Mouse (Mus musculus): Measurements from ENCODE around the gene Pelo. TPM values are rescaled to one million over a fixed set of nuclear protein-coding genes. Genes with fewer than 3 reads are reported as not detected.

Pelo gene
- polyA plus RNA-seq, 1 experiment from 2014 or later = 4.7 TPM

DNA sequence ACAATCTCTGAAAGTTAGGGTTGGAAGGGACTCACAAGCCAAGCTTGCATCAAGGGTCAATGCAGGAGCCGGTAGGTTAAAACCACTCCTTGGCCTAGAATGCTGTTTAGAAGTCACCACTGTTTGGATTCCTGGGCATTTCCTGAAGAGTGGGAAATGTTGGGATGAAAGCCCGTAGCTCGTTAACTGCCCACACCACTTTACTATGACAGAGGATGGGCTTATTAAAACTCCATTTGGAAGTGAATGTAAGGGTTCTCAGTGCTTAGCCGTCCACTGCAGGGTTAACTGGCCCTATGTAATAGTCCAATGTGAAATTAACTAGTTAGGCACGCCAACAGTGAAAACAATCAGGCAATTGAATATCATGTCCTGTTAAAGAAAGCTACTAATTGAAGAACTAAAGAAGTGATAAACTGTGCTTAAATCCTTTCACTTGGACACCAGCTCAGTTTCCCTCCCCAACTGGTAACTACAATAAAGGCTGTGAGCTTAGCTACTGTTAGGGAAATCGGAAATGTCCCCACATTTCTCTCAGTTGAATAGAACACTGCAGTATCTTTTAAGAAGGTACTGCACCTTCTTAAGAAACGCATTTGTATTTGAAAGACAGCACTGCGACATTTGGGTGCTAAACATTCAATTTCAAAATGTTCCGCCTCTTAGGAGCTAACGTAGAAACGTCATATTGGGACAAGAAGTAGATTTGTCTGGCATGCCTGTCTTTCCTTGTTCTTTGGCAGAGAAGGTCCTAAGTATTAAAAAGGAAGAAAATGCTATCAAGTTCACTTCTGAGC lies 10.6 kb upstream of the Pelo start:
- Histone ChIP-seq H3K4me1 (ENCODE audit: insufficient read depth) (peaks cover 13% of the 10 kb centered on the region), H3K36me3 (replicated peaks; ENCODE audit: insufficient read depth, low read length) (no peaks in the 10 kb centered on the region), H3K4me3 (ENCODE audit: low read depth, low read length) (peak overlapping the region; percentile 54), H3K27me3 (ENCODE audit: insufficient read depth, low read length) (peaks cover 12% of the 10 kb centered on the region), H3K9me3 (ENCODE audit: low read length) (no peaks in the 10 kb centered on the region), H3K9ac (replicated peaks) (peak overlapping the region; percentile 59), H3K27ac (ENCODE audit: low read depth) (peak overlapping the region; percentile 83), H3K4me2 (ENCODE audit: low read depth, low read length) (peak overlapping the region; percentile 73)
- no peak for ATAC-seq
- WGBS (ENCODE audit: insufficient replicate concordance) = 42% methylated on average over 11 of the region's 11 CpGs
- DNase-seq = no peak
- no peak for TF ChIP-seq CTCF (IDR thresholded peaks at IDR 0.05; ENCODE audit: low read depth)
- no peak for TF ChIP-seq EP300 (IDR thresholded peaks at IDR 0.05; ENCODE audit: low read depth)

DNA sequence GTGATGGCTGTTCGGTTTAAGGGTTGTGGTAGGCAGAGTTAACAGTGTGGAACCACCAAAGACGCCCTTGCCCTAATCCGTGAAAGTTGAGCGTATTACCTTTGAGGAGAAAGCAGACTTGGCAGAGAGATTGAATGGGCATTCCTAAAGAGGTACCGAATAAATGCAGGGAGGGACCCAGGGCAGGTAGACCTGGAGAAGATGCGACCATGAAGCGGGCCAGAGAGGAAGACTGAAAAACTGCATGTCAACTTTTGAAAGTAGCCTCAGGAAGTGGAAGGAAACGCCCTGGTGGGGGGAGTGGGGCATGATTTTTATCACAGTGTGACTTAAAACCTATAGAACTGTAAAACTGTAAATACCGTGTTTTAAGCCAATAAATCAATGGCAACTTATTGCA lies 9.4 kb upstream of the Pelo start:
- TF ChIP-seq CTCF (IDR thresholded peaks at IDR 0.05; ENCODE audit: low read depth) = no peak
- TF ChIP-seq EP300 (IDR thresholded peaks at IDR 0.05; ENCODE audit: low read depth) = no peak
- Histone ChIP-seq H3K4me1 (ENCODE audit: insufficient read depth) (peaks cover 15% of the 10 kb centered on the region), H3K27ac (ENCODE audit: low read depth) (no peak overlapping the region), H3K9me3 (ENCODE audit: low read length) (no peaks in the 10 kb centered on the region), H3K4me2 (ENCODE audit: low read depth, low read length) (peak overlapping the region; percentile 7), H3K9ac (replicated peaks) (no peak overlapping the region), H3K36me3 (replicated peaks; ENCODE audit: insufficient read depth, low read length) (no peaks in the 10 kb centered on the region), H3K27me3 (ENCODE audit: insufficient read depth, low read length) (peaks cover 12% of the 10 kb centered on the region), H3K4me3 (ENCODE audit: low read depth, low read length) (no peak overlapping the region)
- DNase-seq (no peak), ATAC-seq (no peak)
- 74% methylated on average over 9 of the region's 9 CpGs for WGBS (ENCODE audit: insufficient replicate concordance)

DNA sequence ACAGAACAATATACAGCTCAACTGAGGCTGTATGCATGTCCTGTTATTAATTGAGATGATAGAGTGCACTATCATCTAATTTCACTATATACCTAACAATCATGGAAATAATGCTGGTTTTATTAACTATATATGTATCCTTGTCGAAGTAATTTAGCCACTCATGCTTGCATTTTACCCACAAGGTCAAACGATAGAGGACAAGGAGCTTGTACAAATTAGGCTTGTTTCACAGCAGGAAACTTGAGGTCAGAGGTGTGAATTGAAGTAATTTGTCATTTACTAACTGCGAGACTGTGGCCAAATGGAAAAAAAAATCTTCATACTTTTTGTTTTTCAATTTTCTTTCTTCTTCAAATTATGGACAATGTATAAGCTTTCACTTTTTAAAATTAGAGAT lies 8.2 kb upstream of the Pelo start:
- WGBS (ENCODE audit: insufficient replicate concordance) = 66% methylated on average over 3 of the region's 3 CpGs

DNA sequence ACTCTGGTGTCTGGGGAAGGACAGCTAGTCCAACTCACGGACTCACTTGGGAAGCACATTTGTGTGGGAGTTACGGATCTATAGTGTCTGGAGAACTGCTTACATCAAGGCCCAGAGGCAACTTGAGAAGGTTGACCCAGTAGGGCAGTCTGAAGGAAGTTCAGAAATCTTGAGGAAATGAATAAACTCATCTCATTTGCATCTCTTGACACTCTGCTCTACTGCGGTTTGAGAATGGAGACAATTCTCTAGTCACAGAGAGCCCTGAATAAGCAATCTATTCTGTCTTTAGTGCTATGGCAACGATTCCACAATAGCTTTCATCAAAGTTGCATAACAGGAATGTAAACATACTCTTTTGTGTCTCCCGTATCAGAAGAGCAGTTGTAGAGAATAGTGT lies 7.0 kb upstream of the Pelo start:
- no peak overlapping the region for H3K9ac ChIP-seq (replicated peaks)
- no peak for TF ChIP-seq EP300 (IDR thresholded peaks at IDR 0.05; ENCODE audit: low read depth)
- no peak for TF ChIP-seq CTCF (IDR thresholded peaks at IDR 0.05; ENCODE audit: low read depth)
- H3K27ac ChIP-seq (ENCODE audit: low read depth) = no peak overlapping the region
- DNase-seq (no peak), ATAC-seq (no peak)
- H3K4me3 ChIP-seq (ENCODE audit: low read depth, low read length) = no peak overlapping the region
- H3K36me3 ChIP-seq (replicated peaks; ENCODE audit: insufficient read depth, low read length) = no peaks in the 10 kb centered on the region
- 0 out of 2 replicates have a peak overlapping the region, but pooled peaks have one; percentile 9 for H3K4me2 ChIP-seq (ENCODE audit: low read depth, low read length)
- 42% methylated on average over 5 of the region's 5 CpGs for WGBS (ENCODE audit: insufficient replicate concordance)
- no peaks in the 10 kb centered on the region for H3K9me3 ChIP-seq (ENCODE audit: low read length)
- peaks cover 12% of the 10 kb centered on the region for H3K27me3 ChIP-seq (ENCODE audit: insufficient read depth, low read length)
- peaks cover 16% of the 10 kb centered on the region for H3K4me1 ChIP-seq (ENCODE audit: insufficient read depth)

More for the DNA sequence above, 8.2 kb upstream of the Pelo start:
- H3K4me3 ChIP-seq (ENCODE audit: low read depth, low read length) = no peak overlapping the region
- peaks cover 12% of the 10 kb centered on the region for H3K27me3 ChIP-seq (ENCODE audit: insufficient read depth, low read length)
- H3K27ac ChIP-seq (ENCODE audit: low read depth) = no peak overlapping the region
- TF ChIP-seq EP300 (IDR thresholded peaks at IDR 0.05; ENCODE audit: low read depth) (no peak), CTCF (IDR thresholded peaks at IDR 0.05; ENCODE audit: low read depth) (no peak)
- no peaks in the 10 kb centered on the region for H3K9me3 ChIP-seq (ENCODE audit: low read length)
- no peaks in the 10 kb centered on the region for H3K36me3 ChIP-seq (replicated peaks; ENCODE audit: insufficient read depth, low read length)
- ATAC-seq (no peak), DNase-seq (no peak)
- H3K9ac ChIP-seq (replicated peaks) = no peak overlapping the region
- no peak overlapping the region for H3K4me2 ChIP-seq (ENCODE audit: low read depth, low read length)
- peaks cover 15% of the 10 kb centered on the region for H3K4me1 ChIP-seq (ENCODE audit: insufficient read depth)

DNA sequence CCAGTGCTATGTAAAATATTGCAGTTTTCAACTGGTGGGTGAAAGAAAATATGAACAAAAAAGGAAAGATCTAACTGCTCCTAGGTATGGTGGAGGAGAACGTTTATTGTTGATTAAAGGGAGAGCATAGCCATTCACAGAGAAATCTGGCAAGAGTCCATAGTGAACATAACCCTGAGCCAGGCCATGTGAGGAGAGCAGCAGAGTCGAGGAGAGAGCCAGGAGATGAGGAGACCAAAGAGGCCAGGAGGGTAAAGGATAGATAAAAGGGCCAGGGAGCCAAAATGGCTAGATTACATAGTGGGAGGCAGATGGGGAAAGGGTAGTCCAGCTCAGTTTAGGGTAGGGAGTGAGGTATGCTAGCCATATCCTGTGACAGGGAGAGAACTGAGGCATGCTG lies 6.2 kb upstream of the Pelo start:
- Histone ChIP-seq H3K36me3 (replicated peaks; ENCODE audit: insufficient read depth, low read length) (no peaks in the 10 kb centered on the region), H3K9me3 (ENCODE audit: low read length) (no peaks in the 10 kb centered on the region), H3K9ac (replicated peaks) (no peak overlapping the region), H3K4me1 (ENCODE audit: insufficient read depth) (peaks cover 22% of the 10 kb centered on the region), H3K4me2 (ENCODE audit: low read depth, low read length) (no peak overlapping the region), H3K27me3 (ENCODE audit: insufficient read depth, low read length) (peaks cover 6% of the 10 kb centered on the region; the same call in 1 of the 2 replicates), H3K4me3 (ENCODE audit: low read depth, low read length) (no peak overlapping the region), H3K27ac (ENCODE audit: low read depth) (no peak overlapping the region)
- no peak for TF ChIP-seq CTCF (IDR thresholded peaks at IDR 0.05; ENCODE audit: low read depth)
- TF ChIP-seq EP300 (IDR thresholded peaks at IDR 0.05; ENCODE audit: low read depth) = no peak
- ATAC-seq (peak; percentile 20; the same call in 1 of the 2 replicates), DNase-seq (no peak)
- 38% methylated on average over 2 of the region's 2 CpGs for whole genome bisulfite sequencing (ENCODE audit: insufficient replicate concordance)

DNA sequence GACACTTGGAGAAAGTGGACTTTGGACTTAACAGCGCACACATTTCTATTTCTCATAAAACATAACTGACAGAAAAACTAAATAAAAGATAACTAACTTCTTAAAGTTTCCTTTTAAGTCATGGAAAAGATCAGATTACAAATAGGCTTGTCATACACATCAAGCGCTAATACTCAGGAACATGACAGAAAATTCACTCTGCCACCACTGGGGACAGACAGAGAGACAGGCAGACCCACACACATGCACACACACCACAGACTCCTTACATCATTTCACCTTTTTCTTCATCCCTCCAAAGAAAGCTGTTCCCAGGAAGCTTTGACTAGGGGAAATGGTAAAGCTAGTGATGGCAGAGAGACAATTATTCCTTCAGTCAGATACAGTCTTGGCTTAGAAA lies 5.4 kb upstream of the Pelo start:
- ATAC-seq = no peak
- TF ChIP-seq EP300 (IDR thresholded peaks at IDR 0.05; ENCODE audit: low read depth) (no peak), CTCF (IDR thresholded peaks at IDR 0.05; ENCODE audit: low read depth) (peak; percentile 31; the same call in 1 of the 2 replicates)

More for the DNA sequence above, 5.4 kb upstream of the Pelo start:
- Histone ChIP-seq H3K27me3 (ENCODE audit: insufficient read depth, low read length) (peaks cover 2% of the 10 kb centered on the region; the same call in 1 of the 2 replicates), H3K4me1 (ENCODE audit: insufficient read depth) (peaks cover 27% of the 10 kb centered on the region), H3K27ac (ENCODE audit: low read depth) (no peak overlapping the region), H3K36me3 (replicated peaks; ENCODE audit: insufficient read depth, low read length) (no peaks in the 10 kb centered on the region), H3K9ac (replicated peaks) (no peak overlapping the region), H3K9me3 (ENCODE audit: low read length) (no peaks in the 10 kb centered on the region), H3K4me3 (ENCODE audit: low read depth, low read length) (no peak overlapping the region), H3K4me2 (ENCODE audit: low read depth, low read length) (no peak overlapping the region)
- no peak for DNase-seq
- 87% methylated on average over 2 of the region's 2 CpGs for WGBS (ENCODE audit: insufficient replicate concordance)

Measured in liver, postnatal 0 days (tissue).